Mouse (Mus musculus) lung, adult 2 months (tissue): ENCODE data around the gene Dynlt1a. TPM values are rescaled to one million over a fixed set of nuclear protein-coding genes. Genes with fewer than 3 reads are reported as not detected.
"Not testable (repeated sequence)": the region's sequence is repeated elsewhere in the genome, so short reads cannot be mapped to it uniquely, and the experiment has no call there.

ENCODE experiments used
- DNase-seq: peaks from one replicate; pipeline ENCODE4 v3.0.0; 2022
- H3K4me1 ChIP-seq: fragments of 200-500 bp; 2 replicates; pipeline ENCODE4 v1.6.1; 2011; ENCODE audit warnings: low read length; ENCODE audit not compliant: control insufficient read depth, insufficient read depth
- H3K4me3 ChIP-seq: fragments of 200-500 bp; replicated peaks from 2 replicates; pipeline ENCODE3; 2011; ENCODE audit warnings: low read depth, mild to moderate bottlenecking, control low read depth, low read length; ENCODE audit errors: extremely low read depth
- whole genome bisulfite sequencing: fragments of 180-500 bp; shearing (Covaris S2); methylation state at CpG from one replicate; pipeline ENCODE4 v1.1.7; 2018; 5-methylcytosine and 5-hydroxymethylcytosine counted together
- polyA plus RNA-seq: library from polyadenylated mRNA; depleted of rRNA; stranded (reverse); fragments of >200 nt; gene quantifications from 2 replicates; pipeline ENCODE4 v1.2.3, GENCODE M21; 2012

Gene Dynlt1a
- polyA plus RNA-seq, 1 experiment, result 3.0 TPM

GRCm38 (mm10) chr17:6305656-6306270 is 11.5 kb downstream of the Dynlt1a start:
- H3K4me1 ChIP-seq, DNase-seq, H3K4me3 ChIP-seq: not testable (repeated sequence)
- 85% methylated on average over 12 of the region's 12 CpGs for WGBS

DNA sequence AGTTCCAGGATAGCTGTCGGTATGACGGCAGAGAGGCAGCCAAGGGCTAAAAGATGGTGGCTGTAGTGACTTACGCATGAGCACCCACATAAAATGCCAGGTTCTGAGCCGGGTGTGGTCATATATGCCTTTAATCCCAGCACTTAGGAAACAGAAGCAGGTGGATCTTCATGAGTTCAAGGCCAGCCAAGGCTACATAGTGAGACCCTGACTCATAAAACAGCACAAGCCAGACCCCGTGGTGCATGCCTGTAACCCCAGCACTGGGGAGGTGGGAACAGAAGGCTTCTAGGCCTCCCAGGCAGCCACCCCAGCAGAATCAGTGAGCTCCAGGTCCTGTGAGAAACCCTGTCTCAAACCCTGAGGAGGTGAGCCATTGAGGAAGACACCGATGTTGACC is 12.4 kb downstream of the Dynlt1a start:
- not testable (repeated sequence) for DNase-seq, H3K4me3 ChIP-seq, H3K4me1 ChIP-seq
- 97% methylated on average over 5 of the region's 6 CpGs for WGBS

GRCm38 (mm10) chr17:6300190-6300863 is 17.0 kb downstream of the Dynlt1a start:
- not testable (repeated sequence) for H3K4me1 ChIP-seq, DNase-seq, H3K4me3 ChIP-seq
- 74% methylated on average over 8 of the region's 12 CpGs for WGBS

DNA sequence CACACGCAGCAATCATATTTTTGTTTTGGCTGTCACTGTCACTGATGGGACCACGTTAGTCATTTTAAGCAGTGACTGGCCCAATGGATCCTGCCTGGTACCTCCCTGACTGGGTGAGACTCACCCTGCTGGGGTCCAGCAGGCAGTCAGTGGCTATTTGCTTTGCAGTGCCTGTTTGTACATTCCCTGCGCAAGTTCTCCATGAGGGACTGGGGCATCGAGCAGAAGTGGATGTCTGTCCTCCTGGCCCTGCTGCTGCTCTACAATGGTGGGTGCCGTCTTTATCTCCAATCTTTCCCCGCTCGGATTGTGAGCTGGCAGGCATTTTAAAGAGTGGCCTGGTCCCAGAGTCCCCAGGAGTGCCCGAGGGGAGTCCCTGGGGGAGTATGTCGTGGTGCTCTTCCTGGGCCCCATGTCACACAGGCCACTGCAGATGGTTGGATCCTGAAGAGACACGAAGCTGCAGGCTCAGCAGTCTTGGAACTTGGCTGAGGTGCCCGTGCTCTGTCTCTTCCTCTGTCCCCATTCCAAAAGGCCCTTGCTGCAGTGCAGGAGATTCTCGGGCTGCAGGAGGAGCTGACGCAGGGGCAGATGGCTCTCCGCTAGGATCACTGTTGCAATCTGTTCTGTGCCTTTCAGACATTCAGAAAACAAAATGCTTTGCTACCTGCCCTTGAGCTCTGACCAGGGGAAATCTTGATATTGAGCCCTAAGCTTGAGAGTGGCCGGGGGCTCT is 20.1 kb downstream of the Dynlt1a start:
- H3K4me3 ChIP-seq, DNase-seq, H3K4me1 ChIP-seq: not testable (repeated sequence)
- 88% methylated on average over 9 of the region's 15 CpGs for WGBS

GRCm38 (mm10) chr17:6293882-6294281 is 23.4 kb downstream of the Dynlt1a start:
- not testable (repeated sequence) for H3K4me1 ChIP-seq, DNase-seq, H3K4me3 ChIP-seq
- 67% methylated on average over 1 of the region's 5 CpGs for WGBS

- 89% methylated on average over 12 of the region's 12 CpGs for WGBS
- not testable (repeated sequence) for H3K4me3 ChIP-seq, H3K4me1 ChIP-seq, DNase-seq
Measured at GRCm38 (mm10) chr17:6289045-6289444, 28.3 kb downstream of the Dynlt1a start.

GRCm38 (mm10) chr17:6286169-6286568 is 31.1 kb downstream of the Dynlt1a start:
- WGBS, result 93% methylated on average over 5 of the region's 5 CpGs
- not testable (repeated sequence) for H3K4me1 ChIP-seq, H3K4me3 ChIP-seq, DNase-seq

GRCm38 (mm10) chr17:6283137-6283536 is 34.2 kb downstream of the Dynlt1a start:
- not testable (repeated sequence) for H3K4me3 ChIP-seq, H3K4me1 ChIP-seq, DNase-seq
- WGBS, result 96% methylated on average over 8 of the region's 10 CpGs

DNA sequence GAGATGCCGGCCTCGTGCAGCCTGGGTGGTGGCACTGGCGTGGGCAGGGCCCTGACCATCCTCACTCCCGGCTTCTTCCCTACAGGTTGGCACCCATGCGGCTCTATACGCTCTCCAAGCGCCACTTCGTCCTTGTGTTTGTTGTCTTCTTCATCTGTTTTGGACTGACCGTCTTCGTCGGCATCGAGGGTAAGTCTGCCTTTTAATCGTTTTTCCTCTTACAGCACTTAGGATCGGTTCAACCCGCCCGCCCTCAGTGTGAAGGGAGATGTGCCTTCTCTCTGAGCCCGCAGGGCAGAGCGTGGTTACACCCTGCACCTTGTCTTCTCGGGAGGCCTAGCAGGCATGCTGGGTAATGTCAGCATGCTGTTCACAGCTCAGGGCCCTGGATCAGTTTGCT is 36.8 kb downstream of the Dynlt1a start:
- H3K4me3 ChIP-seq, DNase-seq, H3K4me1 ChIP-seq: not testable (repeated sequence)
- 95% methylated on average over 16 of the region's 19 CpGs for WGBS

DNA sequence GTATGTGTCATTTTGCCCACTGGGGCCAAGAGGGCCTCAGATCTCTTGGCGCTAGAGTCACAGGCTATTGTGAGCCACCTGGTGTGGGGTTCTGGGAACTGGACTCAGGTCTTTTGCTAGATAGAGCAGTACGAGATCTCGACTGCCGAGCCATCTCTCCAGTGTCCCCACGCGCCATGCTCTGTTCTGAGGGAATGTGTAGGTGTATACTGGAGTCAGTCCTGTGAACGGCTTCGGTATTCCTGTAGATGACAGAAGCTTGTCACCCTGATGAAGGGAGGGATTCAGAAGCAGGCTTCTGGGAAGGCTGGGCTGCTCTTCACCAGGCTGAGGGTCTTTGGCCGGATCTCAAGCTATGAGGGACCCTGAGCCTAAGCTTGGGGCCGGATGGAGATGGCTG is 37.5 kb downstream of the Dynlt1a start:
- not testable (repeated sequence) for DNase-seq, H3K4me3 ChIP-seq, H3K4me1 ChIP-seq
- 89% methylated on average over 10 of the region's 10 CpGs for WGBS

DNA sequence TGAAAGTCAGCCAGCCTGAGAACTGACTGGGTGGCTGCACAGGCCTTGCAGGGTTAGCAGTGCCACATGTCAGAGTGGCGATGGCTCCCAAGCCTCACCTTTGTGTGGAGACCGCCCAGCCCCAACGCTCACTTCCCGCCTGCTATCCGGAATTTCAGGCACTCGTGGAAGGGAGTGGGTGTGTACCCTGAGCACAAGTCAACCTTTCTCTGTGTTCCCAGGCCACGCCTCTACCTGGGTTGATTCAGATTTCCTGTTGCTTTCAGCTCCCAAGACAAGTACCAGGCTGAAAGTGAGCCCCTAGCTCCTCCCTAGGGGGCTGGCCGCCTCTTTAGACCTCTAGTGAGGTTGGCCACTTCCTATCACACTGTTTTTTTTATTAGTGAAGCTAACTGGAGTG is 38.1 kb downstream of the Dynlt1a start:
- DNase-seq, result peak; percentile 17
- H3K4me3 ChIP-seq, H3K4me1 ChIP-seq: not testable (repeated sequence)
- WGBS, result 54% methylated on average over 8 of the region's 8 CpGs

DNA sequence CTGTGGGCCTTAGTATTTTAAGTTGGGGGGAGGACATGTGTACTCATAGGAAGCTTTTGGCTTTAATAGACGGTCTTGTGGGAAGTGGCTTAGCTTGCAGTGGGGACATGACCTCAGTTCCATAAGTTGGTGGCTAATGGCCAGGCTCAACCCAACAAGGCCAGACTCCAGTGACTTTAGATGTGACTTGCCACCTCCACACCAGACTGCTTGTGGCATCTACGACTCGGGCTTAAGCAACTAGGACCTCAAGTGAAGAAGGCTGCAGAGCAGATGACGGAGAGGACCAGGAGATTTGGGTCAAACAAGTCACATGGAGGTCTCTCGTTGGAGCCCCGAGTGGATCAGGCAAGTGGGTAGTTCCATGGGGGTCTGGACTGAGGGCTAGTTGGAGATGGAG is 42.6 kb downstream of the Dynlt1a start:
- WGBS, result 88% methylated on average over 6 of the region's 6 CpGs
- not testable (repeated sequence) for H3K4me3 ChIP-seq, H3K4me1 ChIP-seq, DNase-seq

GRCm38 (mm10) chr17:6271970-6272369 is 45.3 kb downstream of the Dynlt1a start:
- H3K4me3 ChIP-seq, DNase-seq, H3K4me1 ChIP-seq: not testable (repeated sequence)
- 55% methylated on average over 6 of the region's 6 CpGs for WGBS

DNA sequence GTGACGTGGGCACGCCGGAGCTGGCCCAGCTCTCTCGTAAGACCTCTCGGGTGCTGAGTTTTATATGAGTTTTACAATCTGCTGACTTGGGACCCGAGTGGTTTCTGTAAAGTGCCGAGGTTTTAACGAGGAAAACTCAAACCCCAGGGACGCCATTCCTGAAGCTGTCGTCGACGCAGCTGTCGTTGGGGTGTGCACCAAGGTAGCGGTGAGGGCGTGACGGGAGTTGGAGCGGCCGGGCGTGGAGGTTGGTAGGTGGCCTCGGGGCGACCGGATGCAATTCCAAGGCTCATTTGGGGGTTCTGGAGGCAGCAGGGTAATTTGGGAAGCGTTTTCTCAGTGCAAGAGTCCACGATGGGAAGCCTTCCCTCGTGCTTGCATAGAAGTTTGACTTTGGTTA is 46.5 kb downstream of the Dynlt1a start:
- DNase-seq, H3K4me1 ChIP-seq: not testable (repeated sequence)
- WGBS, result under 1% methylated on average over 25 of the region's 25 CpGs
- H3K4me3 ChIP-seq, result peak overlapping the region; percentile 23

DNA sequence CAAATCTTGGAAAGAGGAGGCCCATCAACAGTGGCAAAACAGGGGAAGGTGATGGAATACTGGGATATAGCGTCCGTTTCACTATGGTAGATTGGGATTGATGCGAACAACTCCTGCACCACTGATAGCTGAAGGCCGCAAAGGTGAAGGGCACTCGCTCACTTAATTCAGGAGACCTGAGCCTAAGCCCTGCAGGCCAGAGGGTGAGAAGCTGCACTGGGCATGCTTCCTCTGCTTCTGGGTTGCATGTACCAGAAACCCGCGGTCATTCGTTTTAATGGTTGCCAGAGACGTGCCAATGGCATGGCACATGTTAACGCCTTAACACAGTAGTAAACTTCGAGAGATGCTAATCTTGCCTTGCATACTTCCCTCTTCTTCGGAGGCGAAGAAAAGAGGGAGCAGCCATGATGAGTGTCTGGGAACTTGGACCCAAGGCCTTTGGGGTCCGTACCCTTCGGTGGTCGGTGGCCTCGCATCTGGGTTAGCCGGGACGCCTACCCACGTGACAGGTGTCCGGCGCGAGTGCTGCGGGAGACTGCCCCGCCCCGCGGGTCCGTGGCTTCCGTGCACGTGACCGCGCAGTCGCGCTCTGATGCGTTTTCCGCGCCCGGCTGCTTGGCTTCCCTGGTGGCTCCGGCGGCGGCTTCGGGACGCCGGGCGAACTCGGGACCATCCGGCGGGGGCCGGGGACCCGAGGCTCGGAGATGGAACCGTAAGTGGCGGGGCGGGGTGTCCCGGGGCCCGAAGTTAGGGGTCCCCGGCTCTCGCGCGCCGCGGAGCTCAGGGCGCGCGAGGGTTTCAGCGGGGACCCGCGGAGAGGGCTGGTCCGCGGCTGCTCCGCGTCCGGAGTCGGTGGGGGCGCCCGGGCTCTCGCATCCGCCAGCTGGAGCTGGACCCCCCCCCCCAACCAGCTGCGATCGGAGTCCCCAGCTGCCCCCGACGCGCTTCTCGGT is 47.1 kb downstream of the Dynlt1a start:
- DNase-seq, result peak; percentile 57

More for the DNA sequence above, 47.1 kb downstream of the Dynlt1a start:
- 2% methylated on average over 52 of the region's 84 CpGs for WGBS
- H3K4me1 ChIP-seq, result not testable (repeated sequence)
- peak overlapping the region; percentile 34 for H3K4me3 ChIP-seq
